Mouse (Mus musculus) large intestine, adult 2 months (tissue): Measurements from ENCODE around the gene Baiap2l2. TPM values are rescaled to one million over a fixed set of nuclear protein-coding genes. Genes with fewer than 3 reads are reported as not detected.
"Not testable (repeated sequence)": the region's sequence is repeated elsewhere in the genome, so short reads cannot be mapped to it uniquely, and the experiment has no call there.

Experiments
- DNase-seq: peaks from one replicate; pipeline ENCODE4 v3.0.0-alpha.2; 2012; ENCODE audit warnings: low read depth, low spot score
- WGBS: fragments of 180-500 bp; shearing (Covaris S2); methylation state at CpG from one replicate; pipeline ENCODE4 v1.1.7; 2018; 5-methylcytosine and 5-hydroxymethylcytosine counted together
- polyA plus RNA-seq: library from polyadenylated mRNA; depleted of rRNA; stranded (reverse); fragments of >200 nt; gene quantifications from 2 replicates; pipeline ENCODE4 v1.2.3, GENCODE M21; 2012; rRNA removed

Gene Baiap2l2
- polyA plus RNA-seq, 1 experiment: 223 TPM

GRCm38 (mm10) chr15:79225780-79226179, 59.6 kb downstream of the Baiap2l2 start:
- DNase-seq: not testable (repeated sequence)
- 55% methylated on average over 2 of the region's 2 CpGs for WGBS

- WGBS: 7% methylated on average over 5 of the region's 5 CpGs
- peak; percentile 52 for DNase-seq
Measured at GRCm38 (mm10) chr15:79224685-79225084, 60.7 kb downstream of the Baiap2l2 start.

- 24% methylated on average over 5 of the region's 5 CpGs for WGBS
Measured at GRCm38 (mm10) chr15:79223641-79224040, 61.7 kb downstream of the Baiap2l2 start.

GRCm38 (mm10) chr15:79219572-79219971, 65.8 kb downstream of the Baiap2l2 start:
- WGBS: 8% methylated on average over 1 of the region's 1 CpGs
- no peak for DNase-seq

More at GRCm38 (mm10) chr15:79223641-79224040, 61.7 kb downstream of the Baiap2l2 start:
- DNase-seq: no peak

GRCm38 (mm10) chr15:79216191-79216590, 69.1 kb downstream of the Baiap2l2 start:
- 58% methylated on average over 3 of the region's 3 CpGs for WGBS
- DNase-seq: no peak

- no peak for DNase-seq
- WGBS: 73% methylated on average over 6 of the region's 6 CpGs
Measured at GRCm38 (mm10) chr15:79213591-79213990, 71.7 kb downstream of the Baiap2l2 start.

- no peak for DNase-seq
- WGBS: 89% methylated on average over 26 of the region's 26 CpGs
Measured at GRCm38 (mm10) chr15:79212750-79213446, 72.4 kb downstream of the Baiap2l2 start.

GRCm38 (mm10) chr15:79210357-79210756, 75.0 kb downstream of the Baiap2l2 start:
- WGBS: 77% methylated on average over 2 of the region's 2 CpGs
- DNase-seq: no peak

GRCm38 (mm10) chr15:79208758-79209439, 76.4 kb downstream of the Baiap2l2 start:
- no peak for DNase-seq
- WGBS: 55% methylated on average over 27 of the region's 27 CpGs

- 59% methylated on average over 6 of the region's 6 CpGs for WGBS
- no peak for DNase-seq
Measured at GRCm38 (mm10) chr15:79208211-79208610, 77.1 kb downstream of the Baiap2l2 start.

Other genes starting within 250 kb of the Baiap2l2 start
- 0.33 and 1.0 TPM in 2 replicates for gene Galr3, start 243.7 kb downstream of the Baiap2l2 start, polyA plus RNA-seq
- 50.8 and 60.9 TPM in 2 replicates for gene Ankrd54, start 222.6 kb downstream of the Baiap2l2 start, polyA plus RNA-seq
- gene Eif3l, start 210.4 kb downstream of the Baiap2l2 start, polyA plus RNA-seq: 135 and 171 TPM in 2 replicates
- 9.4 and 15.0 TPM in 2 replicates for gene Micall1, start 176.6 kb downstream of the Baiap2l2 start, polyA plus RNA-seq
- 49.3 and 57.5 TPM in 2 replicates for gene Polr2f, start 144.5 kb downstream of the Baiap2l2 start, polyA plus RNA-seq
- 1.6 and 2.1 TPM in 2 replicates for gene 1700088E04Rik, start 144.3 kb downstream of the Baiap2l2 start, polyA plus RNA-seq
- 2.4 TPM in 2 replicates for gene Sox10, start 120.3 kb downstream of the Baiap2l2 start, polyA plus RNA-seq
- 36.1 and 40.1 TPM in 2 replicates for gene Pick1, start 56.4 kb downstream of the Baiap2l2 start, polyA plus RNA-seq
- 0.12 TPM in 2 replicates for gene Gm49486, start 56.1 kb downstream of the Baiap2l2 start, polyA plus RNA-seq
- 0.74 and 0.80 TPM in 2 replicates for gene Slc16a8, start 30.8 kb downstream of the Baiap2l2 start, polyA plus RNA-seq
- 16.5 and 25.9 TPM in 2 replicates for gene Pla2g6, start 42.9 kb upstream of the Baiap2l2 start, polyA plus RNA-seq
- 5.3 and 7.7 TPM in 2 replicates for gene Maff, start 61.1 kb upstream of the Baiap2l2 start, polyA plus RNA-seq
- gene Tmem184b, start 118.0 kb upstream of the Baiap2l2 start, polyA plus RNA-seq: 35.6 and 50.0 TPM in 2 replicates
- gene Csnk1e, start 170.0 kb upstream of the Baiap2l2 start, polyA plus RNA-seq: 25.8 and 36.0 TPM in 2 replicates
- 0.05 TPM in 1 of 2 replicates, not detected in the other for gene Kcnj4, start 219.7 kb upstream of the Baiap2l2 start, polyA plus RNA-seq
- 22.6 and 31.1 TPM in 2 replicates for gene Kdelr3, start 230.9 kb upstream of the Baiap2l2 start, polyA plus RNA-seq